Comparison of ENCODE assay signal across 9 mouse cellular contexts in genomic region chr3:134331499-134332153, GRCm38 (mm10).
A peak's percentile ranks its signal among the peaks of the same experiment; 100 is the strongest.
DNase-seq lines count a peak whose midpoint lies in the region; ATAC-seq and TF ChIP-seq lines count a peak whose summit lies in the region.
"Had no signal": no experiment of that assay in that cellular context is flagged by ENCODE, and none has a peak within 500 bp of the region (broad histone marks: within the 10 kb centered on the region; RNA-seq: fewer than 3 reads in every experiment).

No protein-coding gene starts in this region.

- no peaks in the 10 kb centered on the region for H3K79me2 ChIP-seq in heart, adult 2 months (replicated peaks; ENCODE audit: control insufficient read depth, insufficient read depth, low read length)

- H3K4me3 ChIP-seq in heart, adult 2 months: peak overlapping the region; percentile 36

- no peak overlapping the region for H3K27ac ChIP-seq in heart, adult 2 months
- H3K27ac ChIP-seq: macrophage had no signal

- no peak overlapping the region for H3K9ac ChIP-seq in heart, adult 2 months (ENCODE audit: low read depth, low read length)

- TF ChIP-seq EP300 in heart, adult 2 months (IDR thresholded peaks at IDR 0.05; ENCODE audit: insufficient read depth, low read depth, low read length): no peak

- no peaks in the 10 kb centered on the region for H3K36me3 ChIP-seq in heart, adult 2 months (ENCODE audit: control insufficient read depth, insufficient read depth, low read length)

- H3K27me3 ChIP-seq in heart, adult 2 months (ENCODE audit: control insufficient read depth, insufficient read depth, low read length): no peaks in the 10 kb centered on the region

- no peaks in the 10 kb centered on the region; the same call in 1 of the 2 replicates for H3K4me1 ChIP-seq in heart, adult 2 months (ENCODE audit: control insufficient read depth, insufficient read depth, low read length)

- intact Hi-C loops in heart, adult 2 months (cut with DNase I): loop anchor here (10.0 kb wide), 1 partner anchor 273 kb away; no protein-coding TSS in a partner anchor
- intact Hi-C loops in heart, postnatal 25 days (cut with DNase I): no loop called here

- WGBS in heart, adult 2 months: 42% methylated on average over 16 of the region's 16 CpGs

- DNase-seq in heart, adult 2 months: peak; percentile 4 to 20
- DNase-seq in heart, postnatal 25 days (ENCODE audit: low spot score): no peak
- DNase-seq in brain, embryonic 14.5 days (ENCODE audit: low read depth): peak; percentile 89
- peak; percentile 19 to 30 for DNase-seq in layer of hippocampus, postnatal 36 days
- peak; percentile 16 for DNase-seq in right cerebral cortex, postnatal 25 days
- DNase-seq in gastrocnemius, postnatal 25 days: no peak
- DNase-seq in cerebellum, adult 9-10 months: no peak

- ATAC-seq in frontal cortex, adult (ENCODE audit: low TSS enrichment): peak; percentile 79

- TF ChIP-seq CTCF in heart, adult 2 months (IDR thresholded peaks at IDR 0.05): peak; percentile 15; the same call in 1 of the 2 replicates
- TF ChIP-seq CTCF in brain, embryonic 14.5 days (IDR thresholded peaks at IDR 0.05; ENCODE audit: borderline replicate concordance, extremely low read depth, insufficient read depth, insufficient read length): no peak

- TF ChIP-seq POLR2A in heart, adult 2 months (IDR thresholded peaks at IDR 0.05; ENCODE audit: insufficient read depth, low read depth, low read length): no peak
- TF ChIP-seq POLR2A in brain, embryonic 14.5 days (IDR thresholded peaks at IDR 0.05; ENCODE audit: borderline replicate concordance, extremely low read depth, insufficient read depth, insufficient read length, poor library complexity, severe bottlenecking): no peak

Comparison
In these comparisons a context has a peak if more than half of its experiments do, and no peak if none do; other contexts are left out.
1. DNase-seq: peak in heart, adult 2 months (2 of 2), brain, embryonic 14.5 days (single experiment), layer of hippocampus, postnatal 36 days (2 of 2) and right cerebral cortex, postnatal 25 days (single experiment); none in heart, postnatal 25 days (single experiment), gastrocnemius, postnatal 25 days (single experiment) and cerebellum, adult 9-10 months (single experiment).